Mouse (Mus musculus) bone marrow, adult 2 months (tissue): Measurements from ENCODE around the gene Atg2b.

Experiments
- CTCF ChIP-seq: fragments of 200-500 bp; IDR thresholded peaks from 2 replicates; pipeline ENCODE4 v1.5.1; 2011; ENCODE audit warnings: low read length, control low read depth; ENCODE audit not compliant: control insufficient read depth, insufficient read depth
- POLR2A ChIP-seq: fragments of 200-500 bp; IDR thresholded peaks from 2 replicates; pipeline ENCODE4 v1.6.1; 2011; ENCODE audit warnings: low read depth, mild to moderate bottlenecking, control low read depth, low read length, borderline replicate concordance; ENCODE audit not compliant: control insufficient read depth

DNA sequence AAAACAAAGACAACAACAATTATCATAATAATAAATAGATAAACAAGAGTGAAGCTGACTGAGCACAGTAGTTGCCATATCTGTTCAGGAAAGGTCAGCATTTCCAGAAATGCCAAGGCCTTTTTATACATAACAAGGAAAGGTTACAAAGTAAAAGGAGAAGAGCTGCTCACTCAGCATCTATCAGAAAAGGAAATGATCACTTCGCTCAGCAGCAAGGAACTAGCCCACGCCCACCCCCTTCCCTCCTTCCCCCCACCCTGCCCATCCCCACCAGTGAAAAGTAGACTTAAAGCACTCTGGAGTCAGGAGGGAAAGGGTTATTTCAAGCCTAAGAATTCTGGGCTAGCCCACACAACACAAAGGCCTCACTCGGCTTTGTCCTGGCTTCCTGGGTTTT lies 35.2 kb upstream of the Atg2b start:
- TF ChIP-seq POLR2A (no peak), CTCF (no peak)
